Mouse (Mus musculus) heart, postnatal 36 days (tissue): ENCODE measurements at regions not wholly inside any gene's neighbourhood (a gene's known extent, or its start where the extent isn't known, plus 50 kb on each side); places are given as distances from the start of the nearest gene placed in this dataset.
A peak's percentile ranks its signal among the peaks of the same experiment; 100 is the strongest.

Experiments
- DNase-seq, 2 experiments: peaks; one replicate each; pipeline ENCODE4 v3.0.0; 2021 to 2022
- intact Hi-C: fragments of 180-260 bp; cut with DNase I; formaldehyde crosslinking; loops from one replicate; pipeline ENCODE4 v1.15.1; 2025

DNA sequence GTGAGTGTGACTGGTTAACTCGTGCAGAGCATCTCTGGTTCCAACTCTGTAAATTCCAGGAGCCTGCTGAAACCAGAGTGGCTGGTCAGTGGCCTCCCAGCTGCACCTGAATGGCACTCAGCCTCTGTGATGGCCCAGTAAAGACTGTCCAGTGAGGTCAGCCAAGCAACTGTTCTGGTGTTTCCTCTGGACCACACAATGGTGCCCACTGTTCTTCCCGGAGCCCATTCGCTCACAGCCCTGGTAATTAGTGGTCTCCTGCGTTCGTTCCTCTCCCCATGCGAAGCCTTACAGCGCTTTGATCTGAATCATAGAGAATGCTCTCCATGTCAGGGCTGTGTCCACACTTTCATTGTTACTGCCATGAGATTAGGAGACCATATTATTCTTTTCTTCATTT, 75.5 kb downstream of the Enkur start:
- intact Hi-C loops, result no loop called here
- DNase-seq, result no peak

DNA sequence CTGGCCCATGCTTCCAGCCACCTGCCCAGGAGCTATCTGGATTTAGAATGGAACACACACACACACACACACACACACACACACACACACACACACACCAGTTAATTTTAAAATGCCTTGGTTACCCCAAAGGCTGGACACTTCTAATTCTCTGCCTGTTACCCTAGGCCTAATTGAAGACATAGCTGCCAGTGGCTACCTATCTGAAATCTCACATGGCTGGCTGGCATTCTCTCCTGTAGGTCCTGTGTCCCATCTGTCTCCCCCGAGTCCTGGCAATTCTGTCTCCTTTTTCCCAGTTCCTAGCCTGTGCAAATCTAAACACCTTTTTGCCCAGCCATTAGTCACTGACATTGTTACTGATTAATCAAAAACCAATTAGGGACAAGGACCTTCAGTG, 78.6 kb downstream of the Enkur start:
- intact Hi-C loops, result no loop called here
- no peak for DNase-seq

DNA sequence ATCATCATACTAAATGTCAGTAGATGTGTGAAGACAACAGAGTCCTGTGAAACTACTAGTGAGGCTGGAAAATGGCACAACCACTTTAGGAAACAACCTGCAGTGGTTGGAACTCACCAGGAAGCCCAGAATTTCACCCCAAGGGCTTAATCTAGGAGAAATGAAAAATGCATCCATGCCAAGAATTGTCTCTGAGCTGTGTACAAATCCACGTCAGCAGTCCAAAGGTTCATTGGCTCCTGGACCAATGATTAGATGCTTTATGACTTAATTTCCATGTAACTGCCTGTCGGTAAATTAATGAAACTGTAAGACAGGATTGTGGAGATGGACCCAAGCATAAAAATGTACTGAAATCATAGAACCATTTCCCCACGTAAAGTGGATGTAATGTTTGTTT, 82.7 kb downstream of the Enkur start:
- DNase-seq, result no peak
- intact Hi-C loops, result no loop called here

DNA sequence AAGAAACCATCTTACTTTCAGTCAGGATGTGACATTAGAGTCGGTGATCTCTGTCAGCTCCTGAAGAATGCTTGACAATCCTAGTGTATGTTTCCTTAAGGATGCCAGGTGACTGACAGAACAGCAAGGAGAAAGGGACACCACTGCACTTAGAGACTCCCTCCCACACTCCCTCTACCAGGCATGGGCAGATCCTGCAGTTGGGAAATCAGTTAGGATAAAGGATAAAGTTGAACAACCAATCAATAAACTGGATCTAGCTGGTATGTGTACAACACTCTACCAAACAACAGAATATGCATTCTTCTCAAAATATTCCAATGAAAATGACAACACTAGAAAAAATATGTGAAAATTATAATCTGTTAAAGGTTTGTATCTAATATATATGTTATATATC, 83.5 kb downstream of the Enkur start:
- intact Hi-C loops, result no loop called here
- no peak for DNase-seq

DNA sequence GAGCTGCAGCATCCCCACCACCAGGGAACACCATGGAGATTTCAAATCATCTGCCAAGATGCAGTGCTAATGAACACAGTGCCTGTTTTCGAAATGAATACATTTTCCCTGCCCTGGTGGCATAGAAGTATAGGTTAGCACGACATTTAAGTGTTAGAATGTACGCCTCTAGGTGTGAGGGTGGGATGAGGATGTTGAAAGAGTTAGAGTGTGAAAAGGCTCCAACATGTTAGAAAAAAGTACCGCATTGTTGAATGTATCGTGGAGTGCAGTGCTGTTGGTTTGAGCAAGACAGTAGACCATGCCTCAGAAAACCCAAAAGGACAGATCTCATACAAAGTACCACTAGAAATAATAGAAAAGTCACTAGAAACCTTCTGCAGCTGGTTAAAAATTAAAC, 88.3 kb downstream of the Enkur start:
- intact Hi-C loops, result no loop called here
- DNase-seq, result no peak

DNA sequence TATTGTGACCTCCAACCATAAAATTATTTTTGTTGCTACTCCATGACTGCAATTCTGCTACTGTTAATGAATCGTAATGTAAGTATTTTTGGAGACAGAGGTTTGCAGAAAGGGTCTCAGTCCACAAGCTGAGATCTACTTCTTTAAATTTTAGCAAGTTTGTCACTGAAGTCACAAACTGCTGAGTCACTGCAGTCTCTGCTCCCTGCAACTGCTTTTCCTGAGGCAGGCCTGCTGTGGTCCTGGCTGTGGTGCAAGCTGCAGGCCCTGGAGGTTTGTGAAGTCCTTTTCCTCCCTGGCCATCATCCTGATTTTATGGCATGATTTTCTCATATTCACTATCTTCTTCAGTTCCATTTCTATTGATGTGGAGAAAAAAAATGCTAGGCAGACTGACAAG, 93.6 kb downstream of the Enkur start:
- DNase-seq, result peak; percentile 5 to 9
- intact Hi-C loops, result no loop called here

DNA sequence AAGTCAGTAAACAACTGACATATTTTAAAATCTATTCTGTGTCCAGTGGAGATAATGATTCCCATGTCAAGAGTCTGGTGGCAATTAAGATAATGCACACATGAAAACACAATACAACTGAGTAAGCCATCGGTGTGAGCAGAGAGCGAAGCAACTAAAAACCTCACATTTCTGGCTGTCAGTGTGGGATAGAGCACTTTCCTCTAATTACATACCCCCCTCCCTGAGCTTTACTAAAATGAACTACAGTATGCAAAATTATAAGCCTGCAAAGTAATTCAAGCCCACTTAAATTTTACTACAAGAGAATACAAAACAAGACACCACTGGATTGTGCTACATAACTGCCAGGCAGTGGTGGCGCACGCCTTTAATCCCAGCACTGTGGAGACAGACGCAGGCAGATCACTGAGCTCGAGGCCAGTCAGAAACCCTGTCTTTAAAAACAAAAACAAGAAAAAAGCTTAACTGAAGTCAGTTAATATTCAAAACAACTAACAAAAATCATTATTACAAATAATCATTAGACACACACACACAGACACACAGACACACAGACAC, 104.8 kb downstream of the Enkur start:
- DNase-seq, result no peak
- intact Hi-C loops, result no loop called here

DNA sequence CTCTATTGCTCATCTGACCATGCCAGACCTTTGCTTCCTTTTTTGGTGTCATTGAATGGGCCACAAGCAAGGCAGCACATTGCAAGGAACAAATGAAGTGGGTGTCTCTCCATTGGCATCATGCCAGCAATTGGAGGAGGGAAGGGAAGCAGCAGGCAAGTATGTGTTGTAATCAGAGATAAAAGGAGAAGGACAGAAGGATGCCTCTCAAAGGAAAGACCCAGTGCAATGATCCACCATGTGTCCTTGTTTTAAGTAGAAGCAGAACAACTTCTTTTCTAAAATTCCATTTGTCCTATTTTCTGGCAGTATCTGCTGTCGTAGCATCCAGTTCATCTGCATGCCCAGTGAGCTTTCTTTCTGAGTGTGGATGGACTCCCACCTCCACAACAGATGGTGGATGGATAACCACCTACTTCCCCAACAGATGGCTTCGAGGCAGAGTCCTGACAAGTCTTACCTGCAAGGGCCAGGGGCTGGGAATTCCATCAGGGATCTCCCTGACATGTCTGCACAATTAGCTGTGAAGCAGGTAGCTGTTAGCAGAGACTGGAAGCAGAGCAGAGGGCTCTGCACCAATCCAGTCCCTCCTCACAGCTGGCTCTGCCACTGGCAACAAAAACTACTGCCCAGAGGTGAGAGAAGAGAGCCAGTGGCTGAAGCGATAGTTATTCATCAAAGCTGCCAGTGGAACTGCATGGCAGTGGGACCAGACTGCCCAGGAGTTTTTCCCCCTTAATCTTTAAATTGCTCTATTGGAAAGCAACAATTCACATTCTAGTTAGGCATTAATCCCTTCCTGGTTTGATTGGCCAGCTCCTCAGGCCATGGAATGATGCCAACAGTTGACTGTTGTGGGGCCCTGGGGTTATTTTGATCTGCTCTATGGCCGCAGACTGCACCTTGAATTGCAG, 113.8 kb downstream of the Enkur start:
- intact Hi-C loops, result no loop called here
- DNase-seq, result no peak

DNA sequence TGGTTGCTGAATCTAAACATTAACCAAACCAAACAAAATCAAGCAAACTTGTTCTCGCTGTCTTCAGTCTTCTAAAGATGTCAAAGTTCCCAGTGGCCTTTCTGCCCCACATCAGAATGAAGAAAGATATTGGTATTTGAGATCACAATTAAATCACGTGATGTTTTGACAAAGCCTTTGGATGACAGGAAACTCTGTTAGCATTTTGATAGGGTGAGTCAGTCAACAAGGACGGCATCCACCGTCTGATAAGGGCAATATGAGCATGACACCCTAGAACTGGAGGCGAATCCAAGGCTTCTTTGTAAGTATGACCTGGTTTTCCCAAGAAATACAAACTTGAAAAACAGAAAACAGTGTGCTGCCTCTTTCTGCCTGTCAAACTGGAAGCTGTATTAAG, 116.8 kb upstream of the Arhgap21 start:
- DNase-seq, result no peak
- intact Hi-C loops, result no loop called here

DNA sequence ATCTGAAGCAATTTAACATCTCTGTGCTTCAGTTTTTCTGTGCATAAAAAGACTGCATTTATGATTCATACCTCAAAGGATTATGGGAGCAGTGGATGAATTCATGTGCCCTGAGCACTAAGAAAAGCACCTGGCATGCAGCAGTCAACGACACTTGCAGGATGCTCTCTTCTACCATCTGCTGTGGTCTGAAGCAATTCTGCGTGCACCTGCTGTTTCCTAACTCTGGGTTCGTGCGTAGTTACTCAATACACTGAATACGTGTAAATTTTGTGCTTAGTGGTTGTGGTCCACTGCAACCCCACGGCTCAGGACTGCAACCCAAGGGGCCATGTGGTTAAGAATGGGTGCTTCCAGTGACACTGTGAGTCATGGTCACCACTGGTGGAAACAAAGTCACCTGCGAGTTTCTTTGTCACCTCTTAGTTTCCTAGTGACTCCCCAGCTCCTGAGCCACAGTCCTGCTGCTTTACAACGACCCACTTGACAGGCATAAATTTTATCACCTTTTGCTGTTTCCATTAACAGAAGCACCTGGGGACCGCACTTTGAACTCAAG, 98.7 kb upstream of the Arhgap21 start:
- no peak for DNase-seq
- intact Hi-C loops, result no loop called here

DNA sequence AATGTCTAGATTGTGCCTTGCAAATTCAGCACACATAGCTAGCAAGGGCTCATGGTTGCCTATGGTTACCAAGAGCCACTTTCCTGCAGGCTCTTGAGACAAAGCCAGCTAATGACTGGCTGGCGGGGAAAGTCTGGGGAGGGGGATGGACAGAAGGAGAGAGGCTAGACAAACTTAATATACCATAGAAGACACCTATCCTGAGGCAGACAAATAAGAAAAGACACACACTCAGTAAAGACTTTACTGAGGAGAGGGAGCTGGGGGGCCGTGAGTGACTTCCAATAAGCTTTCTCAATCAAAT, 91.6 kb upstream of the Arhgap21 start:
- intact Hi-C loops, result no loop called here
- no peak for DNase-seq

DNA sequence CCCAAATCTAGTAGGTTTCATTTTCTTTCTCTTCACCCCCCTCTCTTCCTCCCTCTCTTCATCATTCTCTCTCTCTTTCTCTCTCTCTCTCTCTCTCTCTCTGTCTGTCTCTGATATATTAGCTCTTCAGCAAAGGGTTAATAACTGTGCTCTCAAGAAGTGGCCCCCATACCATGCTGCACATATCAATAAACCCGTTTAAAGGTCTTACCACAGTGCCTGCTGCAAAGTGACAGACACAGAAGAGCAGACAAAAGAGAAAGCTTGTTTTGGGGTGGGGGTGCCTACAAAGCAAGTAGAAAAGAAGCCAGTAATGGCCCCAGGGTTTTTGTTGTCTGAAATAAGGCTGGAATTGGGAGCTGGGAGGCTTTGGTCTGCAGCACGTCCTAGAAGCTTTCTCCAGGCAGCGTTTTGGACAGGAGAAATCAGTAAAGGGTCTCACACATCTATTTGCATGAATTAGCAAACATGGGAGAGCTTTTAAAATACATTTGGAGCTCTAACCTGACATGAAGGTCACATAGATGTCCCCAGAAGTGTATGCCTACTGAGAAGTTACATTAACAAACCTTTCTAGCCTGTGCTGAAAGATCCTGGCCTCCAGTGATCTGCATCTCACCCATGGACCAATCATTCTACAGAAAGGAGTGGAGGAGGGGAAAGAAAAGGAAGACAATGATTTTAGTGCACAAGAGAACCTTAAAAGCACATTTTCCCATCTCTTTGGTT, 91.1 kb upstream of the Arhgap21 start:
- no peak for DNase-seq
- intact Hi-C loops, result no loop called here

DNA sequence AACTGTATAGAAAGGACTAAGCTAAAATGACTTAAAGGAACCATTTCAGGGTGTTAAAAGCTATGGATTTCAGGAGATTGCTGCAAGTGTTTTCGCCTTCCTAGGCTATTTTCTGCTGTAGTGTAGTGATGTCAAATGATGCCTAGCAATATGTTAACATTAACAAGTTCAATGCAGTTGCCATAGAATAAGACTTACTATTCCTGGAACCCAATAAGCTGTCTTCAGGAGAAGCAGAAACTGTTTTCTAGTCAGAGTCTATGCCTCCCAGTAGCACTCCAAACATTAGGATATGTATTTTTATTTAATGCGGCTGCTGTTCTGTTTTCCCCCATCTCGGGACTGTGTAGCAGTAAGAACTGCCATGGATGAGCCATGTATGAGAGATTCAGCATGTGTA, 90.3 kb upstream of the Arhgap21 start:
- DNase-seq, result no peak
- intact Hi-C loops, result no loop called here

DNA sequence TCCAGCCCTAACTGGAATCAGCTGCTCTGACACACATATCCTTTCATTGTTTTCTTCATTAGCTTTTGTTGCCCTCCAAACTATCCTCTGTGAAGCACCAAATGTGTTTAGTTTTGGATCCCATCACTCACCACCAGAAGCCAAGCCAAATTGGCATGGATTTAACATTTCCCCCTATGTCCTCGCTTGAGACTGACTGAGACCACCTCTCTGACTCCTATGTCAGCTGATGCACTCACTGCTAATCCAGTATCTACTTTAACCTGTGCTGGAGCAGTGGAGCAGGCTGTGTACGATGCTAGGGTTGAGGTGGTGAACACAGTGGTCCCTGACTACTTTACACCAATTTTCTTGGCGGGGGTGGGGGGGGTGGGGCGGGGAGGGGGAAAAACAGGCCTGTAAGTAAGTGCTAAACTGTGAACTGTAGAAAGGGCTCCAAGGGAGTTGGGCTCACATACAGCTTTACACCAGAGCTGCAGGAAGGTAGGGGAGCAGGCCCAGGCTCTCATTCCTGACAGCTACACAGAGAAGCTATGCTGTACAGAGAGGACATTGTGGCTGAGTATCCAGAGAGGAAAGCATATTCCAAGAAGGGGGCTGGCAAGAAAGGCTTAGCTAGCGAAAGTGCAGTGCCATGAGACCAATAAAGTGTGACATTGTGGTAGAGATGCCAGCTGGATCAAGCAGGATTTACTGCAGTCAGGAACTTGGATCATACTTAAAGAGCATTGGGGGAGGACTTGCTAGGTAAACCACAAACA, 87.9 kb upstream of the Arhgap21 start:
- intact Hi-C loops, result no loop called here
- no peak for DNase-seq

DNA sequence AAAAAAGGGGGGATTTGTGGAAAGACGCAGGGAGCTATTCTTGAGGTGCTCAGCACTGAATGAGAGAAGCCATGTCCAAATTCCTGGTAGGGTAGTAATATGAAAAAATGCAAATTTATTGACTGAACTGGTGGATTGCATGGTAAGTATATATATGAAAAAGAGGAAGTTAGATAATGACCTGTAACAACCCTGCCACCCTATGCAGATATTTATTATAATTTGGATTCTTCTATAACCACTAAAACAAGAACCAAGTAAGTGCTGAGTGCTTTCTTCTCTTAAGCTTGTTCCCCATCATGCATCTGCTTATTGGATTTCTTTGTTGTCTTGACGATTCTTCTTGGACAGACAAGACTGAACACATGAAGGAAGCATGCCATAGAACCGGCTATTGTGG, 86.7 kb upstream of the Arhgap21 start:
- DNase-seq, result no peak
- intact Hi-C loops, result no loop called here

DNA sequence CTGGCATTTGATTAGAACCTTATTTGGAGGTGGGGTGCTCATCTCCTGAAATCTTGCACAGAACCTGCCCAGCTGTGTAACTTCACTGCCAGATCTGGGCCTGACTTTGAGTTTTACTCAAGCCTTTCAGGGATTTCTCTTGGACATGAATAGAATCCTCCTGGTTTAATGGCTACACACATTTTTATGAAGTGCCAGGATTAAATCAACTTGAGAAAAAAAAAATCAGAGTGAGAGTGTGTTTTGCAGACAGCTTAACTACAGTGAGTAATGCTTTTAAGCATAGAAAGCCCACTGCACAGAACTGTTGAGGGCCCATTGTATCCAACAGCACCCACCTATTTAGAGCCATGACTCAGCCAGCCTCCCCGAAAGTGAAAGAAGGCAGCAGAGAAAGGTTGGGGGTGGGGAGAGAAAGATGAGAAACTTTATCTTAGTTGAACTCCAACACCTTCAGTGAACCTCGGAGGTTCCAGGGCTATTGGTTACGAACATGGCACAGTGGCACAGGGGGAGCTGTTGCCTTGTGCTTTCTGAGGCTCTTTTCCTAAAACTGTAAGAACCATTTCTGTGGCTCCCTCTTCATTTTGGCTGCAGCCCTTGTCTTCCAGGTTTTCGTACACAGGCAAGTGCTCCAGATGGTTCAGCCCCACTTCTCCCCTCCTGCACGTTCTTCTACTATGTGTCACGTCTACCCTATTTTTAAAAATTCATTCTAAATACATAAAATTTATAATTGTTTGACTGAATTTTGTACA, 85.8 kb upstream of the Arhgap21 start:
- no peak for DNase-seq
- intact Hi-C loops, result no loop called here

DNA sequence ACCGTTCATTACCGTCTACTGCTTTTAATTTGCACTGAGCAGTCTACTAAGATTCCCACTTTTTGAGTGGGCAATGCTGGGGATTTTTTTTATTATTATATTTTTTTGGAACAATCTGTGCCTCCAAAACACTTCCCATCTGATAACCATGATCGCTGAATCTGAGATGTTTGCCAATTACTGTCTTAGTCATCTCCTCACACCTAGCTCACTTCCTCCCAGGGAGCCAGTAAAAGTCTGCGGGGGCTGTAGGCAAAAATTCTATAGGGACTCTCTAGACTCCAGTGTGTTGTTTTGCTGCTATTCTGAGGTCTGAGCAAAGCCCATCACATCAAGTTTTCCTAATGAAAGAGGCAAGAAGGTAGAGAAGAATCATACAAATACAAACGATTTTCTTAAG, 84.9 kb upstream of the Arhgap21 start:
- no peak for DNase-seq
- intact Hi-C loops, result no loop called here

DNA sequence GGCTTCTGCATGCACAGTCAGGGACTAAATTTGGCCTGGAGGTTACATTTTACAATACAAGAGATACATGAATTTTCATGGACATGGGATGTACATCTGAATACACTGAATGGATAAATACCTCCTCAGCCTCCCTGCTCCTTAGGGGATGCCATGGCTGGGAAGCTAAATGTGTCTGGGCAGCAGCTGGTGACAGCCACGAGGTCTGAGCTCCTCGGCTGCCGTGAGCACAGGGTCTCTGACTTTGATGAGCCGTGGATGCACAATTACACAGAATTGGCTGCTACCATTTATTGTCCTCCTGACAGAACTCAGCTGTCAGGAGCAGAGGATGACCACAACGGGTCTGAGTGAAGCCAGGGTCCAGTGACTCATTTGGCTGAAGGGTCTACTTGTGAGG, 80.3 kb upstream of the Arhgap21 start:
- no peak for DNase-seq
- intact Hi-C loops, result no loop called here

DNA sequence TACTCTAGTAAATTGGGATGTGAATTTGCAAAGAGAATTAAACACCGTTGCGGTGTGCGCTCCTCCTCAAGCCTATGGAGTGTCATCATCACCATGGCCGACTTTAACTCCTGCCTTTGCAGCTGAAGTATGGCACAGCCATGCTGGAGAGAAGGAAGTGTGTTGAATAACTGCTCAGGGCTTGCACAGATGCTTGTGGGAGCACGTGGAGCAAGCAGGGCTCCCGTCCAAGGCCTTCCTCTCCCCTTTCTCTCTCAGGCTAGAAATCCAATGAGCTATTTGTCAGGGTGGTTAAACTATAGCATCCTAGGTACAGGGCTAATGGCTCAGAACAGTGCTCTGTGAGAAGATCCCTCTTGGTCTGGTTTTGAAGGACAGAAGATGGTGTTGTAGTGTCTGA, 79.5 kb upstream of the Arhgap21 start:
- DNase-seq, result no peak

DNA sequence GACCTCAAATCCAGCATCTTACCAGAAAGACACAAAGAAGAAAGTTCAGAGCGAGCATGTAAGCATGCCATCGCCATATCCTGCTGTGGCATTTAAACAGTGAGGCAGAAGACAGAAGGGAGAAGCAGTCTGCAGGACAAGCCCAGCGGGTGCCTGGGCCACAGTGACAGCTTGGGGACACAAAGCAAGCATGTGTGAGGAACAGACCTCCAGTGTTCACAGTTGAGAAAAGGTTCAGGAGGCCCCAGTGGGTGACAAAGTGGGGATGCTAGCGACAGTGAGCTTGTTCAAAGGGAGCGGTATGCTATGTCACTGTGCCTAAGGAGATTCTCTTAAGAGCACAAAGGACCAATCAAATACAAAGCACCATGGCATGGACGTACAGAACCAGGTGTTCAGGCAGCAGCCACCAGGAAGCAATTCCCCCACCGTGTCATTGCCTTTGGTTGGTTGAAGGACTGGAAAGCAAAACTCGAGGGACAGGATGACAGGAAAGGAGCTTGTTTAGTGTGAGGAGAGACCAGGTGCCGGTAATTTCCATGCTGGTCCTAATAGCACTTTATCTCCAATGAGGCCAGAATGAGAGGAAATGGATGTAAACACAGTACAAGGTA, 77.9 kb upstream of the Arhgap21 start:
- no peak for DNase-seq
- intact Hi-C loops, result no loop called here

More for the DNA sequence above, 79.5 kb upstream of the Arhgap21 start:
- intact Hi-C loops, result no loop called here
